Mouse (Mus musculus): ENCODE measurements around the gene Emc9.

Emc9 gene

DNA sequence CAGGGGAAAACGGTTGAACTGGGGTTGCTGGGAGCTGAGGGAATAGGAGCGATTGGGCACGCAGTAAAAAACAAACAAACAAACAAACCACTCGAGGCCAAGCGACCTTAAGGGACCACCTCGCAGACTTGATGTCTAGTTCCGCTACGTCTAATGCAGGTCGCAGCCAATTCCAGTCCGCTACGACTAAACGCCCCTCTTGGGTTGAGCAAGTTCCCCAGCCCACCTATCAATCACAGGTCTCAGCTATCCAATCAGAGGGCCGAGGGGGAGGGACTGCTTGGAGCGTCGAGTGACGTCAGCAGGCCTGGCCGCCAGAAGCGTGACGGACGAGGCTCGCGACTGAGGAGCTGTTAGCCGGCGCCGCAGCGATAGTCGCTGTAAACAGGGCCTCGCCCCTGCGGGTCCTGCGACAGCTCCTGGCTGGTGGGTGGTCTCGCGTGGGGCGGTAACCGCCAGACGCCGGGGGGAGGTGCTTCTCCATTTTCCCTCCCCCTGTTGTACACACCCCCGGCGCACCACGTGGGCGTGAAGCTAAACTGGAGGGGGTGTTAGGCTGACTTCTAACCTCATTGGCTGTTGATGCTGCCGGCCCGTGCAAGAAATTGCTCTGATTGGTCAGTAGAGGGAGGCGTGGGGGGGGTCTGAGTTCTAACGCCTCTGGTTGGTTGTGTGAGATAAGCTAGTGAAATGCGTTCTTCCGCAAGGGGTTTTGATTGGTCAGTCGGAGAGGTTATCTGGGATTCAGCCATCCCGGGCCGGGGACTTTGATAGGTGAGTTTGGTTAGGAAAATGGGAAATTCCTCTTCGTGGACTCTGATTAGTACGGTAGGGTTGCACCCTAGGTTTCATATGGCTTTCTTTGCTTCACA, 24.7 kb downstream of the Emc9 start, which contains the start of gene A730061H03Rik:
Gene A730061H03Rik, minus strand, starts transcription at position 205 of the 872 bp plus-strand sequence.
- peak; percentile 99 for DNase-seq (ENCODE audit: low spot score)

DNA sequence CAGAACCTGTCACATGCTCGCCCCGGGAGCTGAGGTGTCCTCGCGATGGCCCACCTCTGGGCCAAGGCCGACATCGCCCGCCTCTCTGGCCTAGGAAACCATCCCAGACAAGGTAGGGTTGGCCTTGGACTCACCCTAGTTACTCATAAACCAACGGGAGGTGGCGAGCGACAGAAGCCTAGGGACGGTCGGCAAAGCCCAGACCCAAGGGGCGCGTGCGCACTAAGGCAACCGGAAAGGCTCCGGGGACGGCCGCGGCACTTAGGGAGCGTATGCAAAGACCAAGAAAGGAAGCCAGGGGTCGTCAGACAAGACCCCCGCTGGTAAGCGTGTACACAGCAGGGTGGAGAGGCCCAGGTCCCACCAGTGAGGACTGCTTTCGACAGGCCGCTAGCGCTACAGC, 25.3 kb downstream of the Emc9 start, which contains the start of gene Dcaf11:
Gene Dcaf11, plus strand, starts transcription at position 208 of the 403 bp plus-strand sequence.
- peak; percentile 94 for DNase-seq (ENCODE audit: low spot score)

DNA sequence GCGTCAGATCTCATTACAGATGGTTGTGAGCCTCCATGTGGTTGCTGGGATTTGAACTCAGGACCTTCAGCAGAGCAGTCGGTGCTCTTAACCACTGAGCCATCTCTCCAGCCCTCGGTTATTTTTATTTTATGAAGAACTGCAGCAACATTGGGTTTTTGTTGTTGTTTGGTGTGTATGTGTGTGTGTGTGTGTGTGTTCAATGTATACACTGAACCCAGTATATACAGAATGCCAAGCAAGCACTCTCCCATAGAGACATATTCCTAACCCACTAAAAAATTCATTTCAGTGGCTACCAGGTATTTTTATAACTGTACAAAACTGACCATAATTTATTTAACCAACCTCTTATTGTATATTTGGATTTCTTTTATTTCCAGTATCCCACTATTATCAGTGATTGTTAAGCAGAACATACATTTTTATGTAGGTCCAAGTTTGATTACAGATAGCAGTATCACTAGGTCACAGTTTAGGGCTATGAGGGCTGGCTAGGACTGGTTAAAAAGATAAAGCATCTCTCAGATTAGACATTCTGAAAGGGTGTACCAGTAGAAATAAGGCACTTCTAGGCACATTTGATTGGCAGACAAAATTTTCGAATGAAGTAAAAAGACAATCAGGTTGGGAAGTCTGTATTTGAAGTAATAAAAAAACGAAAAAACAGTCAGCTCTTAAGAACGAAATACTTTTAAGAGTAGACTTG, 26.2 kb downstream of the Emc9 start:
- DNase-seq (ENCODE audit: low spot score), result no peak

GRCm38 (mm10) chr14:55557587-55557986, 27.5 kb downstream of the Emc9 start:
- no peak for DNase-seq (ENCODE audit: low spot score)

GRCm38 (mm10) chr14:55557003-55557402, 28.1 kb downstream of the Emc9 start:
- DNase-seq (ENCODE audit: low spot score), result peak; percentile 83

- DNase-seq (ENCODE audit: low spot score), result no peak
Measured at GRCm38 (mm10) chr14:55555788-55556187, 29.3 kb downstream of the Emc9 start.

DNA sequence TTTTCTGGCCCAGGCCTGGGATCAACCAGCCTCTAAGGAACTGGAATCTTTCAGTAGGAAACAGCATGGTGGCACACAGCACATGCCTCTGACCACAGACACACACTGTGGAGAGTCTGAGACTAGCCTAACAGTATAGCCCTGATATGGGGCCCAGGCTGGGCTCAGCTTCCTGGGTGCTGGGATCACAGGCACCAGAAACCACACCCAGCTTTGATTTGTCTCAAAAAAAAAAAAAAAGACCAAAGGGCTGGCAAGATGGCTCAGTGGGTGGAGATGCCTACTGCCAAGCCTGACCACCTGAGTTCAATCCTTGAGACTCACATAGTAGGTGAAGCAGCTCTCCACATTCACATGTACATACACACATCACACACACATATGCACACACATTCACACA, 30.5 kb downstream of the Emc9 start:
- DNase-seq (ENCODE audit: low spot score), result no peak

- DNase-seq (ENCODE audit: low spot score), result no peak
Measured at GRCm38 (mm10) chr14:55551794-55552193, 33.3 kb downstream of the Emc9 start.

DNA sequence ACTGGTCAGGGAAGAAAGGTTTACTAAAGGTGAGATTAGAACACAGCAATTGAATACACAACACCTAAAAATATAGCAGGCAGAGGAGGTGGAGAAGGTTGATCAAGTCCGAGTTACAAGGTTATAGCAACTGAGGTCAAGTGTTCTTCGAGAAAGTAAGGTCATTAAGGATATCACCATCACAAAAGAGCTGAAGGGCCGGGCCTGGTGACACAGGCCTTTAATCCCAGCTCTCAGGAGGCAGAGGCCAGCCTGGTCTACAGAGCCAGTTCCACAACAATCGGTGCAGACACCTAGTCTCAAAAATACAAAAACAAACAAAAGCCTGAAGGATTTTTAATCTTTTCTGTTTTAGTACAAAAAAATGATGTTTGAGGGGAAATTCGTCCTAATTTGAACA, 33.8 kb downstream of the Emc9 start:
- no peak for DNase-seq (ENCODE audit: low spot score)

GRCm38 (mm10) chr14:55550191-55550590, 34.9 kb downstream of the Emc9 start:
- DNase-seq (ENCODE audit: low spot score), result no peak

- no peak for DNase-seq (ENCODE audit: low spot score)
Measured at GRCm38 (mm10) chr14:55544334-55544733, 40.8 kb downstream of the Emc9 start.

GRCm38 (mm10) chr14:55542268-55542667, 42.8 kb downstream of the Emc9 start:
- DNase-seq (ENCODE audit: low spot score), result no peak

DNA sequence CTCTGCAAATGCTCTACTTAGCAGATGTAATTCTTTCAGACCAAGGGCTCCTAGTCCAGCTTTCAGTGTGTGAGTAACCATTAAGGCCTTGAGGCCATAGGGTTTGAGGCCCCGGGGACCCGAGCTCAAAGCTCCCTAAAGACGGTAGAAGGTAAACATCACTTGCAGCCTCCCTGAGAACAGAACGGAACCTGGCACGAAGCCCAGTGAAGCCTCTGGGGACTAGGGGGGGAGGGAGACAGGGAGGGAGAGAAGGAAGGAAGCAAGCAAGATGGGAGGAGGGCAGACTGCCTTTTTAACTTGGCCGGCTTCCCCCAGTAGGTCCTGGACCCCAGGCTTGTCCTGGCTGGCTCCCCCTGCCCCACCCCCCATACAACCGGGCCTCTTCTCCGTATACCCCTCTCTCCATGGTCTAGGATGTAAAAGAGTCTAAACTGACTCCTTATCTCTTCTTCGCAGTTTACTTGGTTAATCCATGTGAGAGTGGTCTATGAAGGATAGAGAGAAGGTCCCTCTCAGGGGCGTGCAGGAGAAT, 44.2 kb downstream of the Emc9 start:
- peak; percentile 59 for DNase-seq (ENCODE audit: low spot score)

- DNase-seq (ENCODE audit: low spot score), result peak; percentile 82
Measured at GRCm38 (mm10) chr14:55540067-55540786, 44.9 kb downstream of the Emc9 start, which contains the start of gene Pck2. Pck2 (plus strand) TSS chr14:55540266.

- DNase-seq (ENCODE audit: low spot score), result peak; percentile 73
Measured at GRCm38 (mm10) chr14:55536116-55536745, 48.9 kb downstream of the Emc9 start.

Data from retina, embryonic 14.5 days (tissue).